Mouse (Mus musculus): ENCODE measurements at regions not wholly inside any gene's neighbourhood (a gene's known extent, or its start where the extent isn't known, plus 50 kb on each side); places are given as distances from the start of the nearest gene placed in this dataset.

DNA sequence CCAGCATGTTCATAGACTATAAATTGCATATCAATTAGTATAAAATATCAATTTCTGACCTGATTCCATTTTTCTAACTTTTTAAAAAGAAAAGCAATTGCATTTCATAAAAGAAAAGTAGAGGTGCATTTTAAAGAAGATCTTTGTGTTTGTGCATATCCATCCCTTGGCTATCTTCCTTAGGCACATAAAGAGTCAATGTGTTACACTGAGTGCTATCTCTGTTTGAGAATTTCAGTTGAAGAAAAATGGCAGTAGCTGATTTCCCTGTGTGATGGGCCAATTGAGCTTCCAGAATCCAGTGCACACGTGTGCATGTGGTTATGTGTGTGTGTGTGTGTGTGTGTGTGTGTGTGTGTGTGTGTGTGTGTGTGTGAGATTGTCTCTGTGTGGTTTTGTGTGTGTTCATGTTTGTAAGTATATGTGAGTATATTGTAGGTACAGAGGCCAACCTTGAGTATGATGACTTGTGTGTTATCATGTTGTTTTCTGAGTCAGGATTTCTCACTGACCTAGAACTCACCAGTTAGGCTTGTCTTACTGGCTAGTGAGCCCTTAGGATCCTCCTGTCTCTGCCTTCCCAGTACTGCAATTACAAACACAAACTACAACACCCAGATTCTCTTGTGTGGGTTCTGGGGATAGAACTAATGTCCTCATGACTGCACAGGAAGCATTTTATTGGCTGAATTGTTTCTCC is 249.6 kb downstream of the Cdk5rap2 start:
- no peak for DNase-seq (ENCODE audit: low spot score in 2 of 2)

DNA sequence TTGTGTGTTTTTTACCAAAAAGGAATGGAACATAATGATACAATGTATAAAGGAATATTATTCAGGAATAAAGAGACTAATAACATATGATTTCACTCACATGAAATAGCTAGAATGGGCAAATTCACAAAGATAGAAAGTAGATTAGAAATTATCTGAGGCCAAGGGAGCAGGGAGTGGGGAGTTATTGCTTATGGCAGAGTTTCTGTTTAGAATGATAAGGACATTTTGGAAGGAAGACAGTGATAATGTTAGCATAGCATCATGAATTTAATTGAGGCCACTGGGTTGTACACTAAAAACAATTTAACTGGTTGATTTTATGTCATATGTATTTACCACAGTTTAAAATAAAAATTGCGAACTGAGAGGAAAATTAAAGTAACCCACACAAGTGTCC is 250.2 kb downstream of the Cdk5rap2 start:
- DNase-seq (ENCODE audit: low spot score in 2 of 2), result no peak

GRCm38 (mm10) chr4:70153179-70153578 is 257.1 kb downstream of the Cdk5rap2 start:
- no peak for DNase-seq (ENCODE audit: low spot score in 2 of 2)

DNA sequence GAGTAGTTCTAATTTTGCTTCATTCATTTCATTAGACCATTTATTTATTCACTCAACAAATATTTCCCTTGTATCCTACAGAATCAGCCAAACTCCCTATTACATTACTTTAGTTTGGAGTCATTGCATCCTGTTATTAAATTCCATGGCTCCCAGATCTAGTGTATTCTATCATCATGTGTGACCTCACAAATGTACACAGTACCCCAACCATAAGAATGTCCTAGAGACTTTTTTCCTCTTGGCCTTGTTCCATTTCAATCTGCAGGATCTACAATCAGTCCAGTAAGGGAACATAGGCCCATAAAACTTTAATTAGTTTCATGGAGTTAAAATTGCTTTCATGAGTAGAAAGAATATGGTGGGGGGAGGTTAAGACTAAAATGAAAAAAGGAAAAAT is 301.2 kb downstream of the Cdk5rap2 start:
- DNase-seq (ENCODE audit: low spot score in 2 of 2), result no peak

DNA sequence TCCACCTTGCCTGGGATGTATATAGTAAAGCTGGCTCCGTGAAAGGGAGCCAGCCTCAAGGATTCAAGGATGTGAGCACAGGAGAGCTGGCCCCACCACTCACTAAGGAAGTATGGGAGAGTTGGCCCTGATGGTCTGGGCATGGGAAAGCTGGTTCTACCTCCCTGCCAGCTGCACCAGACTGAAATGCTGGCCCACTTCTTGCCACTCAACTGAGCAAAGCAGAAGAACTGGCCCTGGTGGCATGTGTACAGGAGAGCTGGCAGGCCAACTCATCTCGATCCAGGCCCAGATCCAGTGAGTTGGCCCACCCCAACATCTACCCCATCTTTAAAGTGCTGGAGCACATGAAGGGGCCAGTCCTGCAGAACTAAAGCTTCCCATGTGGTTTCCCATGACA is 304.5 kb downstream of the Cdk5rap2 start:
- no peak for DNase-seq (ENCODE audit: low spot score in 2 of 2)

- no peak for DNase-seq (ENCODE audit: low spot score in 2 of 2)
These were observed 312.9 kb downstream of the Cdk5rap2 start for GRCm38 (mm10) chr4:70097353-70097752.

GRCm38 (mm10) chr4:70078206-70078605 is 332.0 kb downstream of the Cdk5rap2 start:
- DNase-seq (ENCODE audit: low spot score in 2 of 2), result no peak

GRCm38 (mm10) chr4:70062516-70062915 is 347.7 kb downstream of the Cdk5rap2 start:
- no peak for DNase-seq (ENCODE audit: low spot score in 2 of 2)

GRCm38 (mm10) chr4:70058831-70059544 is 351.3 kb downstream of the Cdk5rap2 start:
- DNase-seq (ENCODE audit: low spot score in 2 of 2), result peak; percentile 20 to 80

DNA sequence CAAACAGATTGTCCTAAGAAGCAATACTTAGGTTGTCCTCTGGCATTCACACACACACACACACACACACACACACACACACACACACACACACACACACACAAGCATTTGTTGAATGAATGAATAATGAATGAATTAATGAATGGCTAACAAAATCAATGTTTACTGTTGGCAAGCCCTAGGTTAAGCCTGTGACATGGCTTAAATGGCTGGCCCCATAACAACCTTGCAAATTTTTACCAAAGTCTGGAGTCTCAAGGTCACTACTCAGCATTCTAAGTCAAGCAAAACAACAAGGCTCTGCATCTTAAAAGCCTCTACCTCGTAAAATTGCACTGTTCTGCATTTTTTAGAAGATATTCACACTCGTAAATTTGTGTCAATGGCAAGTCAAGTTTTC is 357.1 kb downstream of the Cdk5rap2 start:
- no peak for DNase-seq (ENCODE audit: low spot score in 2 of 2)

- DNase-seq (ENCODE audit: low spot score in 2 of 2), result peak in 1 of 2 experiments; percentile 27
These were observed 372.0 kb downstream of the Cdk5rap2 start for GRCm38 (mm10) chr4:70038241-70038640.

- DNase-seq (ENCODE audit: low spot score in 2 of 2), result peak in 1 of 2 experiments; percentile 42
These were observed 374.3 kb downstream of the Cdk5rap2 start for GRCm38 (mm10) chr4:70035912-70036311.

- DNase-seq (ENCODE audit: low spot score in 2 of 2), result no peak
These were observed 377.7 kb downstream of the Cdk5rap2 start for GRCm38 (mm10) chr4:70032497-70032896.

GRCm38 (mm10) chr4:70026848-70027247 is 383.4 kb downstream of the Cdk5rap2 start:
- DNase-seq (ENCODE audit: low spot score in 2 of 2), result no peak

DNA sequence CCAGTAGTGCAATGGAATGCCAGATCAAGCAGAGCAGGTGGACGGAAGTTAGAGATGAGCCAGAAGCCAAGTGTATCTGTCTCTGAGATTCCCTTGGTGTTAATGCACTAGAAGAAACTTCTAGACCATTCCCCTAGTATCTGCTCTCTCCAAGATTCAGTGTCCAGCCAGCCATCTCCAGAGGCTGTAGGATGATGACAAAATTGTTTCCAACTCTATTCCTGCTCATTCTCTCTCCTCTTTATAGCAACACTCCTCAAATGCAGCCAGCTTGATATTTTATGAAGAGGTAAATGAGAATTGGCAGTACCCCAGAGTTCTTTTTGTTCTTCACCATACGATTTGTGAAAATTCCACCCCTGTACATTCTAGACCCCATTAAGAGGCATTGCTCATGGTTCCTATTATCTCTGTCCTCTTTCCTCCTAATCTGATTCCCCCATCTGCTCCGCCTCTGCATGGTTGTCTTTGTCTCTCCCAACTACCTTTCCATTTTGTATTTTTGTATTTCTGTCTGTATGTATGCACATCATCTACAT is 385.3 kb downstream of the Cdk5rap2 start:
- DNase-seq (ENCODE audit: low spot score in 2 of 2), result no peak

DNA sequence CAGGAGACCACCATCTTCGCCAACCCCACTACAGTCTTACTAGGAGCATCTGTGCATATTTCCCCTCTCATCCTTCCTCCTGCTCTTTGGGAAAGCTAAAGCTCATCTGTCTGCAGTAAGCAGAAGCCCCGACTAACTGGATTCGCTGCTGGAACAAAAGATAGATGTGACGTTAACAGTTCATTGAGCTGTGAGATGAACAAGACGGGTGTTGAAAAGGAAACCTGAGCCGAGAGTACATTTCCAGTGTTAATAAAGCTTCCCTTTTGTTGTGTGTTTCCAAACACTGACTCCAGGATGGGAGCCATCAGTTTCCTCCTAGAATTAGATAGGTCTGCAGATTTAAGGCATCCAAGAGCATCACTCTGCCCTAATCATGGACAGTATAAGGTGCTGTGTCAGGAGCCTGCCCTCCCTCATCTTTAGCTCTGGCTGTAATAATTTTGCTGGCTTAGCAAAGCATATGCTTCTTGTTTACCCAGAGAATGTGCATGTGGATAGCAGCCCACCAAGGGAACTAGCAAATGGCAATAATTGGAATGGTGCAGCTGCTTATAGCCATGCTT is 389.3 kb downstream of the Cdk5rap2 start:
- DNase-seq (ENCODE audit: low spot score in 2 of 2), result no peak

DNA sequence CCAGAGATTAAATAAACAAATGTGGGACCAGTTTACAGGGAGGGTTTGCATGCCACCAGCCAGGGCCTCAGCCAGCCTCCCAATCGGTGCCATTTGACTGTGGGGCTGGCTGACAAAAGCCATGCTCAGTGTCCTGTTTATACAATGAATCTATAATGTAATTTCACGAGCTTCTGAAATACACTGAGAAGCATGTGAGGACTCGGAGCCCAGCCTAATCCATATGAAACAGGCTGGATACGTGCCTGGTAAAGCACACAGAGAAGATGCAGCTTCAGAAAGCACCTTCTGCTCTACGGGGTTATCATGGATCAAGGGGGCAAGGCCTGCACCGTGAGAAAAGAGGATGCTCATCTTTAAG is 398.0 kb downstream of the Cdk5rap2 start:
- no peak for DNase-seq (ENCODE audit: low spot score in 2 of 2)

GRCm38 (mm10) chr4:70011491-70012219 is 398.6 kb downstream of the Cdk5rap2 start:
- DNase-seq (ENCODE audit: low spot score in 2 of 2), result no peak

DNA sequence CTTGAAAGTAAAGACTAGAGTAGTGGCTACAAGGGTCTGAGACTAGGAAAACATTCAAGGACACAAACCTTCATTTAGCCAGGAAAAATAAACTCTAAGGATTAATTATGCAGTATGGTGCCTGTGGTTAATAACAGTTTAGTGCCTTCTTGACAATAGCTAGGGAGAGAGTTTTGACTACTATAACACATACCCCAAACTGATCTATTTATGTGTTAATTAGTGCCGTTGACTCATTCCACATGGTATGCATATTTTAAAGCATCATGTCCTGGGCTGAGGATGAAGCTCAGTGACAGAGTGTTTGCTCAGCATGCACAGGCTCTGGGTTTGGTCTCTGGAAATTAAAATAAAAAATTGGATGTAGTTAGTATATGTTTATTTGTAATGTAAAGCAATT is 399.8 kb downstream of the Cdk5rap2 start:
- DNase-seq (ENCODE audit: low spot score in 2 of 2), result no peak

GRCm38 (mm10) chr4:70004966-70005365 is 405.3 kb downstream of the Cdk5rap2 start:
- DNase-seq (ENCODE audit: low spot score in 2 of 2), result no peak

DNA sequence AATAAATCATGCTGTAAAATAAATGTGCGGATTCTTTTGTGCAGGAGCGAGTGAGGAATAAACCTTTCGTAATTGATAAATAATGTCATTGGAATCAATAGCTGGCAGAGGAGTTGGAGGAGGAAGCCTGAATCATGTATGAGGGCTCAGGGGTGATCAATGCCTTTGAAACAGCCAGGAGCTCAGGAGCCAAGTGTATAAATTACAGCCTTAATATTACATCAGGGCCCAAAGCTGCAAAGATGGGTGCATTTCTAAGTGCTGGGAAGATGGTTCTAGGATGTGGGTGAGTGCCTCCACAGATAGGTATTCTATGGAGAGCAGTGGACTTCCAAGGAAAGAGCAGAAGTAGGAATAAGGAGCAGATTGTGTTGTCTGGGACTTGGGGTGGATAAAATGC is 417.0 kb downstream of the Cdk5rap2 start:
- no peak for DNase-seq (ENCODE audit: low spot score in 2 of 2)

- no peak for DNase-seq (ENCODE audit: low spot score in 2 of 2)
These were observed 436.0 kb downstream of the Cdk5rap2 start for GRCm38 (mm10) chr4:69974208-69974607.

Measured in left cerebral cortex, adult 8-10 months (tissue).